Mouse (Mus musculus) natural killer cell, adult 2 months (primary cell): Measurements from ENCODE around the gene Sgcd.

Experiments
- DNase-seq, 2 experiments: peaks; one replicate each; pipeline ENCODE4 v3.0.0; 2022; ENCODE audit warnings: low spot score in 2 of 2

The Sgcd gene

GRCm38 (mm10) chr11:47015683-47016082 is 973.1 kb downstream of the Sgcd start:
- DNase-seq = no peak

GRCm38 (mm10) chr11:47014278-47014677 is 974.5 kb downstream of the Sgcd start:
- no peak for DNase-seq

- DNase-seq = no peak
Measured at GRCm38 (mm10) chr11:47010166-47010565, 978.6 kb downstream of the Sgcd start.

GRCm38 (mm10) chr11:47005301-47005875 is 983.4 kb downstream of the Sgcd start:
- DNase-seq = no peak

- DNase-seq = no peak
Measured at GRCm38 (mm10) chr11:46939311-46939710, 1049.5 kb downstream of the Sgcd start.

GRCm38 (mm10) chr11:46924946-46925345 is 1063.8 kb downstream of the Sgcd start:
- no peak for DNase-seq

- DNase-seq = no peak
Measured at GRCm38 (mm10) chr11:46920244-46920643, 1068.5 kb downstream of the Sgcd start.

- no peak for DNase-seq
Measured at GRCm38 (mm10) chr11:46912656-46913237, 1076.0 kb downstream of the Sgcd start.

GRCm38 (mm10) chr11:46904281-46904680 is 1084.5 kb downstream of the Sgcd start:
- DNase-seq = no peak

- no peak for DNase-seq
Measured at GRCm38 (mm10) chr11:46889093-46889492, 1099.7 kb downstream of the Sgcd start.

- no peak for DNase-seq
Measured at GRCm38 (mm10) chr11:46882456-46882855, 1106.3 kb downstream of the Sgcd start.

- no peak for DNase-seq
Measured at GRCm38 (mm10) chr11:46875774-46876173, 1113.0 kb downstream of the Sgcd start.

GRCm38 (mm10) chr11:46868594-46868993 is 1120.2 kb downstream of the Sgcd start:
- no peak for DNase-seq

- no peak for DNase-seq
Measured at GRCm38 (mm10) chr11:46864809-46865208, 1124.0 kb downstream of the Sgcd start.

GRCm38 (mm10) chr11:46848221-46848971 is 1140.4 kb downstream of the Sgcd start:
- DNase-seq = no peak

- DNase-seq = no peak
Measured at GRCm38 (mm10) chr11:46847827-46848220, 1140.9 kb downstream of the Sgcd start.

GRCm38 (mm10) chr11:46846661-46847060 is 1142.1 kb downstream of the Sgcd start:
- DNase-seq = no peak
